Mouse (Mus musculus) midbrain, embryonic 11.5 days (tissue): ENCODE results near the gene Sorl1. TPM values are rescaled to one million over a fixed set of nuclear protein-coding genes. Genes with fewer than 3 reads are reported as not detected.

ENCODE experiments used
- ATAC-seq: fragments of 200-750 bp; cut with Nextera tagmentation; 2 replicates; pipeline ENCODE4 v1.8.0; 2017; ENCODE audit warnings: moderate TSS enrichment, moderate library complexity; ENCODE audit not compliant: low FRiP score
- DNase-seq: peaks from one replicate; pipeline ENCODE4 v3.0.0; 2015; ENCODE audit warnings: low spot score; ENCODE audit errors: missing footprints
- H3K27ac ChIP-seq: fragments of 300-500 bp; sonication (generic); 2 replicates; pipeline ENCODE4 v1.5.1; 2014; ENCODE audit warnings: low read depth, low read length
- H3K27me3 ChIP-seq: fragments of 300-500 bp; sonication (generic); 2 replicates; pipeline ENCODE4 v1.6.1; 2014; ENCODE audit warnings: mild to moderate bottlenecking, low read length, moderate library complexity, mixed read lengths; ENCODE audit not compliant: control insufficient read depth, insufficient read depth
- H3K36me3 ChIP-seq: fragments of 300-500 bp; sonication (generic); 2 replicates; pipeline ENCODE4 v1.6.1; 2014; ENCODE audit warnings: mild to moderate bottlenecking, low read length, moderate library complexity, mixed read lengths; ENCODE audit not compliant: control insufficient read depth, insufficient read depth
- H3K4me1 ChIP-seq: fragments of 300-500 bp; sonication (generic); 2 replicates; pipeline ENCODE4 v1.6.1; 2014; ENCODE audit warnings: low read length; ENCODE audit not compliant: control insufficient read depth, insufficient read depth
- H3K4me2 ChIP-seq: fragments of 300-500 bp; sonication (generic); 2 replicates; pipeline ENCODE4 v1.6.1; 2014; ENCODE audit warnings: mild to moderate bottlenecking, moderate library complexity
- H3K4me3 ChIP-seq: fragments of 300-500 bp; sonication (generic); 2 replicates; pipeline ENCODE4 v1.5.1; 2014; ENCODE audit warnings: low read depth, low read length
- H3K9ac ChIP-seq: fragments of 300-500 bp; sonication (generic); 2 replicates; pipeline ENCODE4 v1.6.1; 2014; ENCODE audit warnings: low read length
- H3K9me3 ChIP-seq: fragments of 300-500 bp; sonication (generic); 2 replicates; pipeline ENCODE4 v1.6.1; 2016; ENCODE audit warnings: low read length; ENCODE audit not compliant: control insufficient read depth
- WGBS: fragments of 180-500 bp; shearing (Covaris S2); extraction: QIAGEN DNeasy Blood & Tissue Kit; methylation state at CpG from one replicate; pipeline ENCODE4 v1.1.7; 2014; 5-methylcytosine and 5-hydroxymethylcytosine counted together
- polyA plus RNA-seq: library from polyadenylated mRNA; unstranded; fragments of >200 nt; fragmentation: Nextera tagmentation; extraction: Ambion mirVana; gene quantifications from 2 replicates; pipeline ENCODE4 v1.2.1, GENCODE M21; 2014

Gene Sorl1
- polyA plus RNA-seq, 1 experiment from 2014 or later = 3.8 TPM

DNA sequence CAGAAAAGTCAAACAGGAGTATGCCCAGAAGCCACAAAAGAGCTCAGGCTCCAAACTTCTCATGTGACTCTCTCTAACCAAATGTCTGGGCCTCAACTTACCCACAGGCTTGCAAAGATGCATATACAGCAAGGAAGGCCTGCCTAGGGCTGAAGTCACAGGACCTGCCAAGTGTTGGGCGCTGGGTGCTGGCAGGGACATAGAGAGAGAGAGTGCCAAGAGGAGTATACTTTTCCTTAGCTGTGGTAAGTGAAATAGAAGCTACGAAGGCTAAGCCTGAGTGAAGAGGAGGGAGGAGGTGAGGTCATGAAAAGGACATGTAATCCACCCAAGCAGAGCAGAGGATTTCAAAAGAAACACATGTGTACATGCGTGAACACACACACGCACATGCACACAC, 32.5 kb downstream of the Sorl1 start:
- DNase-seq = no peak
- Histone ChIP-seq H3K4me2 (no peak overlapping the region), H3K9me3 (no peaks in the 10 kb centered on the region), H3K4me1 (no peaks in the 10 kb centered on the region), H3K4me3 (no peak overlapping the region), H3K36me3 (no peaks in the 10 kb centered on the region), H3K27me3 (no peaks in the 10 kb centered on the region), H3K9ac (no peak overlapping the region), H3K27ac (no peak overlapping the region)
- no peak for ATAC-seq
- 99% methylated on average over 4 of the region's 4 CpGs for WGBS

DNA sequence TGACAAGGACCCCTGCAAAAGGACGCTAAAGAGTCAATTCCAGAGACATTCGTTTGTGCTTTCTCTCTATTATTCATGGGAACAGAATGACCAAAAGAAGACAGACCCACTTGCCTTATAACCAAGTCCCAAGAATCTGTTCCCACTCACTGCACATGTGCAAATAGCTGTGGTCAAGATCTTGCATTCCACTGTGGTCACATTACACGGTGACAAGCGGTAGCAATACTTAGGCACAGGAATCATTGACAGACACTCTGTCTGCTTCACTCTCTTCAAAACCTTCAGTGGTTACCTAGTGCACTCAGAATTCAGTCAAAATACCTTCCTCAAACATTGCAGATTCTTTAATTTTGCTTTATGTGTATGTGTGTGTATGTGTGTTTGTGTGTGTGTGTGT, 36.2 kb downstream of the Sorl1 start:
- no peak overlapping the region for H3K4me2 ChIP-seq
- WGBS = 85% methylated on average over 4 of the region's 4 CpGs
- H3K36me3 ChIP-seq = no peaks in the 10 kb centered on the region
- no peak overlapping the region for H3K9ac ChIP-seq
- no peaks in the 10 kb centered on the region for H3K9me3 ChIP-seq
- DNase-seq (no peak), ATAC-seq (no peak)
- H3K27me3 ChIP-seq = no peaks in the 10 kb centered on the region
- H3K27ac ChIP-seq = no peak overlapping the region
- H3K4me1 ChIP-seq = no peaks in the 10 kb centered on the region
- H3K4me3 ChIP-seq = no peak overlapping the region

DNA sequence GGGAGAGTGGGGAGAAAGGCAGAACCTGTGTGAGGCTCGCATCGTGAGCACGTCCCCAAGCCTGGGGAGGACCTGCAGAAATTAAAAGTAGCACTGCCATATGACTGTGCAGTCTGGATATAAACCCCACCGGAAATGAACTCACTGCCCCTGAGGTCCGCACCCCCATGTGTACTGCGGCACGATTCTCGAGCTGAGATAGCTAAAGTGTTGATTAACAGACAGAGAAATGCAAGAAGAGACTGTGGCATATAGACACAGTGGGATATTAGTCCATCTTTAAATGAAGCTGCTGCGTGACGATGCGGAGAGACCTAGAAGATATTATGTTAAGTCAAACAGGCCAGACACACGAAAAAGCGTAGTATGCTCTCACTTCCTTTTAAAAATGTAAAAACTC, 38.1 kb downstream of the Sorl1 start:
- no peaks in the 10 kb centered on the region for H3K27me3 ChIP-seq
- WGBS = 95% methylated on average over 13 of the region's 13 CpGs
- DNase-seq (no peak), ATAC-seq (no peak)
- no peak overlapping the region for H3K27ac ChIP-seq
- no peak overlapping the region for H3K4me3 ChIP-seq
- no peaks in the 10 kb centered on the region for H3K4me1 ChIP-seq
- H3K9ac ChIP-seq = no peak overlapping the region
- H3K4me2 ChIP-seq = no peak overlapping the region
- no peaks in the 10 kb centered on the region for H3K9me3 ChIP-seq
- no peaks in the 10 kb centered on the region for H3K36me3 ChIP-seq

DNA sequence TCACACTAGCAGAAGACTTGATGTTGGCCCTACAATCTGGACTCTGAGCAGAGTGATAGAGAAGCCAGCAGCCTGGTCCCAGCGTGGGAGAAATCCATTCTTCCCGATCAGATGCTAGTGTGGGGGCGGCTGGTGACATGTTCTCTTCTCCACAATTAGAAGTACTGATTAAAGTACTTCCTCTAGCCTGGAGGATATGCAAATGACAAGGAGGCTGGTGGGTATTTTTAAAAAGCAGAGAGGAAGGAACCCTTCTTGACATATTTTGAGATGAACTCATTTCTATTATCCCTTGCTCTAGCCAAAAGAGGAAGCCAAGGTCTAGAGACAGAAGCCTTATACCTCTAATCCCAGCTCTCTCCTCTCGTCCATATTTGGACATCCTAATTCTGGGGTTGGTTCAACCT, 40.4 kb downstream of the Sorl1 start:
- no peaks in the 10 kb centered on the region for H3K27me3 ChIP-seq
- no peak for ATAC-seq
- no peak overlapping the region for H3K4me3 ChIP-seq
- H3K4me2 ChIP-seq = no peak overlapping the region
- H3K27ac ChIP-seq = no peak overlapping the region
- H3K9ac ChIP-seq = no peak overlapping the region
- H3K9me3 ChIP-seq = no peaks in the 10 kb centered on the region
- DNase-seq = no peak
- no peaks in the 10 kb centered on the region for H3K36me3 ChIP-seq
- no peaks in the 10 kb centered on the region for H3K4me1 ChIP-seq
- WGBS = 86% methylated on average over 4 of the region's 4 CpGs

DNA sequence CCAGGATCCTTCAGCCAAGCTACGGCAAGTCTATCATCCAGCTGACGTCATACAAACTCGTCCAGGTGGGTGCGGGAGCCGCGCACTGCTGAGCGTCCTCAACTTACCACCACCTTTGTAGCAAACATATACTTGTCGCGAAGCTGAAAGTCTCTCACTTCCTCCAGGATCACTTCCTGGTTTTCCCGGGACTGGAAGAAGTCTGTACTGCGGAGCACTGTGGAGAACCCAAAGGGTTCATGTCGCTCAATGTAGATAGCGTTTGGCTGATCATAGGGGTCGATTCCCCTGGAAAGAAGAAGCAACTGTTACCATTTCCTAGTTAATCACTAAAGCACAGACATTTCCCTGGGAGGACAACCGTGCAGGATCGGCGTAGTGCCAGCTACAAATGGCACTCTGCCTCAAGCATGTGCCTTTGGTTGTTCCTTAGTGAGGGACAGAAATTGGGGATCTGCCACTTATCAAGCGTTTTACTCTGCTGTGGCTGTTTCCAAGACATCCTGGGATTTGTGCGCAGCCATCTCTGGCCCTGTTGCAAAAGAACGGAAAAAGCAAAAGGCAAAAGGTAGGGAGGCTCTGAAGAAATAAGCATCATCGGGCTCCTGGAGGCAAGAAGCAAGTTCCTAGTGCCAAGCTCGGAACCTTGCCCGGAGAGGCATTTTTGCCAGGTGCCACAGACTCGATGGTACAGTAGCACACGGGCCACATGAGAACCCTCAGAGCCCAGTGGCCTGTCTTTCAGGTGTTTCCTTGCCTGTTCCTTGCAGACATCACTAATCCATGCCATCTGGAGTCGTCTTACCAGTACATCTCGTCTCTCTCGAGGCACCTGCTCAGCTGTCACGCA, 42.2 kb downstream of the Sorl1 start:
- H3K36me3 ChIP-seq = no peaks in the 10 kb centered on the region
- no peak for DNase-seq
- no peak overlapping the region for H3K4me2 ChIP-seq
- H3K4me1 ChIP-seq = no peaks in the 10 kb centered on the region
- no peak overlapping the region for H3K9ac ChIP-seq
- H3K9me3 ChIP-seq = no peaks in the 10 kb centered on the region
- WGBS = 93% methylated on average over 29 of the region's 29 CpGs
- no peaks in the 10 kb centered on the region for H3K27me3 ChIP-seq
- no peak overlapping the region for H3K4me3 ChIP-seq
- no peak for ATAC-seq
- H3K27ac ChIP-seq = no peak overlapping the region

DNA sequence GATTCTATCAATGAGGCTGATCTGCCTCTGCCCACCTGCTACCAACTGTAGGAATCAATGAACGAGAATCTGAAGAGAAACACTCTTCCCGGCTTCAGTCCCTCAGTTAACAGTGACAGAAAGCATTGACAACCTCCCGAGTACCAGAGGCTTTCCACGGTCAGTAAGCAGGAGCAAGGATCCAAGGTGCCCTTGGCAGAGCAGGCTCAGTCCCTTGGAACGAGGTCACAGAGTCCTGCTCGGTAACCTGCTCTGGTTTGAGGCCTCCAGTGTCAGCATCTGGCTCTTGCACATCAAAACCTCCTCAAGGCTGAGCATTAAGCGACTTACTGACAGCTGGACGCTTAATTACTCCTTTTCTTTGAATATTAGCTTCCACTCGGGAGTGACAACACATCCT, 43.4 kb downstream of the Sorl1 start:
- no peaks in the 10 kb centered on the region for H3K4me1 ChIP-seq
- no peak for ATAC-seq
- DNase-seq = no peak
- H3K4me2 ChIP-seq = no peak overlapping the region
- no peak overlapping the region for H3K9ac ChIP-seq
- WGBS = 69% methylated on average over 9 of the region's 9 CpGs
- H3K9me3 ChIP-seq = no peaks in the 10 kb centered on the region
- no peak overlapping the region for H3K4me3 ChIP-seq
- H3K36me3 ChIP-seq = no peaks in the 10 kb centered on the region
- H3K27me3 ChIP-seq = no peaks in the 10 kb centered on the region
- H3K27ac ChIP-seq = no peak overlapping the region

DNA sequence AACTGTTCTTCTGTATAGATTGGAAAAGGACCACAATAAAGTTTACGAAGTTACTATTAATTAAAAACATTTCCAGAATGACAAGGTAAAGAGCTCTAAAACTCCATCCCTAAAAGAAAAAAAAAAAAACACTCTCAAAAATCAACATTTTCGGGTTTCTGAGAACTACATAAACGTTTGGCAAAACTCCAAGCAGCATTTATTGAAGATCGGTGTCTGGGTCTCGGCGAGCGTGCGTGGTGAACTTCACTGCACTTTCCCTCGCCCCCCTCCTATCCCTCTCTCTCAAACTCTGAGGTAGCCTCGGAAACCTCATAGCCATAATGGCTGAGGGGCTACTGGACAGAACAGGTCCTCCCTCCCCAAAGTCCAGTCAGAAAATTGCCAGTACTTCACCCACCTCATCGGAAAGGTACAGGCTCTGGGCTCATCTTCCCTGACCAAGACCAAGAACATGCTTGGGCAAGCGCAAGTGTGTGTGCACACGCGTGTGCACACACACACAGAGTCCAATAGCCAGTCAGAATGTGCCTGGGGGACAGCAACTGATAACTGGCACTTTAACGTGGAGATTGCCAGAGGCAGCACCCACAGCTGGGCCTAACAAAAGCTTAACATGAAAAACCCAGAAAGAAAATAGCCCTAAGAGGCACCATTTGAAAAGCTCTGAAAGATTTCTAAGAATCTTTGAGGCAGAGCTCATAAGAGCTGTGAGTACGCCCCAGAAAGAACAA, 46.8 kb downstream of the Sorl1 start:
- Histone ChIP-seq H3K4me2 (no peak overlapping the region), H3K4me1 (no peaks in the 10 kb centered on the region), H3K9me3 (no peaks in the 10 kb centered on the region), H3K36me3 (no peaks in the 10 kb centered on the region), H3K4me3 (no peak overlapping the region), H3K27ac (no peak overlapping the region), H3K27me3 (no peaks in the 10 kb centered on the region), H3K9ac (no peak overlapping the region)
- 90% methylated on average over 16 of the region's 16 CpGs for WGBS
- no peak for DNase-seq
- ATAC-seq = no peak

DNA sequence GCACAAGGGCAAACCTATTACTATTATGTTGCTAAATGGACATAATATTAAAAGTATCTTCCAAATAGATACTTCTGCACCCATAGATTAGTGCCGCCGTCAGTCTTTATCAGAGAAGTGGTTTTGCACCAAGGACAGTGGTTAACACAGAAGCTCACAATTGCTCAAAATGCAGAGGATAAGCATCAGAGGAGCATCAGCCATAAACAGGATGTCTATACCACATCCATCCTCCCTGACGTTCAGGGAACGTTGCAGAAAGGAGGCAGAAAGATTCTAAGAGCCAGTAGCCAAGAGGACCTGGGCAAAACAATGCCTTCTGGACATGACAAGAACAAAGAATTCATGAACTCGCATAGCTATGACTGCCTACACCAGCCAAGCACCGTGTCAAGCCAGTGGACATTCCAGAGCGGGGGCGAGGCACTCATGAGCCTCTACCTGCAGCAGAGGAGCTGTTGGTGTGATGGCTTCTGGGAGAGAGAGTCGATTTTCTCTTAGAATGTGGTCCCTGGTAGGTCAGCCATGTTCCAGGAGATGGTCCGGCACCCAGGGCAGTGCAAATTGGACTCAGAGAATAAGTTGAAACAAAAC, 47.7 kb downstream of the Sorl1 start:
- no peak for DNase-seq
- H3K27ac ChIP-seq = no peak overlapping the region
- no peak overlapping the region for H3K4me3 ChIP-seq
- no peaks in the 10 kb centered on the region for H3K36me3 ChIP-seq
- H3K9ac ChIP-seq = no peak overlapping the region
- H3K4me1 ChIP-seq = no peaks in the 10 kb centered on the region
- no peak overlapping the region for H3K4me2 ChIP-seq
- no peak for ATAC-seq
- H3K9me3 ChIP-seq = no peaks in the 10 kb centered on the region
- WGBS = 92% methylated on average over 10 of the region's 10 CpGs
- no peaks in the 10 kb centered on the region for H3K27me3 ChIP-seq

DNA sequence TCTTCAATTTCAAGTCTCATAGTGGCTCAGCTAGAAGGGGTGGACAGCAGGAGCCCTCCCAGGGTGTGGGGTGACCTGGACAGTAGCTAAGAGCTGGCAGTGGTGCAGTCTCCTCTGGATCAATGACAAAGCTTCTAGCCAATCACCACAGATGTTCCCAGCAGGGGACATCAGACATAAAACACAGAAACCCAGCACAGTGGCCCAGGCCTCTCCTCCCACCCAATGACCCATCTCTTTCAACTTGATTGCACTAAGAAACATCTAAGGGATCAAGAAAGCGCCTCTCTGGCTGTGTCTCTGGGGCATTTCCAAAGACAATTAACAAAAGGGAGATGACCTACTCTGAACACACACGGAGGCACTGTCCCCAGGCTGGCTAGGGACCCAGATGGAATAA, 48.9 kb downstream of the Sorl1 start:
- H3K4me3 ChIP-seq = no peak overlapping the region
- no peak overlapping the region for H3K27ac ChIP-seq
- WGBS = 34% methylated on average over 2 of the region's 2 CpGs
- no peaks in the 10 kb centered on the region for H3K27me3 ChIP-seq
- no peak for ATAC-seq
- H3K9ac ChIP-seq = no peak overlapping the region
- no peaks in the 10 kb centered on the region for H3K4me1 ChIP-seq
- no peaks in the 10 kb centered on the region for H3K9me3 ChIP-seq
- H3K36me3 ChIP-seq = no peaks in the 10 kb centered on the region
- no peak for DNase-seq
- H3K4me2 ChIP-seq = no peak overlapping the region
